Mouse (Mus musculus) cortical plate, adult 2 months (tissue): ENCODE measurements around the gene Hist1h2ac. TPM values are rescaled to one million over a fixed set of nuclear protein-coding genes. Genes with fewer than 3 reads are reported as not detected.
A peak's percentile ranks its signal among the peaks of the same experiment; 100 is the strongest.
"Not testable (repeated sequence)": the region's sequence is repeated elsewhere in the genome, so short reads cannot be mapped to it uniquely, and the experiment has no call there.

Experiments
- H3K27ac ChIP-seq: fragments of 200-500 bp; 2 replicates; pipeline ENCODE4 v1.5.1; 2012; ENCODE audit warnings: low read length, control low read depth, inconsistent platforms; ENCODE audit not compliant: insufficient read depth
- H3K4me1 ChIP-seq: fragments of 200-500 bp; 2 replicates; pipeline ENCODE4 v1.6.1; 2011; ENCODE audit warnings: low read length; ENCODE audit not compliant: control insufficient read depth, insufficient read depth
- H3K4me3 ChIP-seq: fragments of 200-500 bp; 2 replicates; pipeline ENCODE4 v1.5.1; 2011; ENCODE audit warnings: mild to moderate bottlenecking, low read length, control low read depth; ENCODE audit not compliant: insufficient read depth
- CTCF ChIP-seq: fragments of 200-500 bp; IDR thresholded peaks from 2 replicates; pipeline ENCODE4 v1.5.1; 2011; ENCODE audit warnings: mild to moderate bottlenecking, control low read depth, low read length; ENCODE audit not compliant: insufficient read depth; ENCODE audit errors: extremely low read depth
- POLR2A ChIP-seq: fragments of 200-500 bp; IDR thresholded peaks from 2 replicates; pipeline ENCODE4 v1.6.1; 2011; ENCODE audit warnings: mild to moderate bottlenecking, low read length, control low read depth; ENCODE audit not compliant: insufficient read depth; ENCODE audit errors: extremely low read depth
- polyA plus RNA-seq: library from polyadenylated mRNA; depleted of rRNA; stranded (reverse); fragments of >200 nt; gene quantifications from 2 replicates; pipeline ENCODE4 v1.2.3, GENCODE M21; 2012

Hist1h2ac gene
- polyA plus RNA-seq, 1 experiment = 1.5 TPM

GRCm38 (mm10) chr13:23688956-23689355 is 5.2 kb upstream of the Hist1h2ac start:
- Histone ChIP-seq H3K27ac (no peak overlapping the region), H3K4me1 (no peaks in the 10 kb centered on the region), H3K4me3 (no peak overlapping the region)
- no peak for TF ChIP-seq CTCF
- TF ChIP-seq POLR2A = no peak

GRCm38 (mm10) chr13:23687907-23688306 is 4.2 kb upstream of the Hist1h2ac start:
- Histone ChIP-seq H3K27ac (no peak overlapping the region), H3K4me1 (no peaks in the 10 kb centered on the region), H3K4me3 (no peak overlapping the region)
- TF ChIP-seq CTCF (no peak), POLR2A (no peak)

- Histone ChIP-seq H3K27ac (no peak overlapping the region), H3K4me3 (no peak overlapping the region), H3K4me1 (no peaks in the 10 kb centered on the region)
- no peak for TF ChIP-seq CTCF
- no peak for TF ChIP-seq POLR2A
Observed at GRCm38 (mm10) chr13:23687181-23687580, 3.4 kb upstream of the Hist1h2ac start.

GRCm38 (mm10) chr13:23685966-23686365 is 2.2 kb upstream of the Hist1h2ac start:
- TF ChIP-seq CTCF (no peak), POLR2A (no peak)
- peak overlapping the region; percentile 57; the same call in 1 of the 2 replicates for H3K4me3 ChIP-seq
- H3K27ac ChIP-seq = peak overlapping the region; percentile 19; the same call in 1 of the 2 replicates
- H3K4me1 ChIP-seq = no peaks in the 10 kb centered on the region

GRCm38 (mm10) chr13:23685121-23685861 is 1.5 kb upstream of the Hist1h2ac start:
- H3K4me1 ChIP-seq = no peaks in the 10 kb centered on the region
- H3K4me3 ChIP-seq = peak overlapping the region; percentile 57
- peak overlapping the region; percentile 38 for H3K27ac ChIP-seq
- TF ChIP-seq CTCF (no peak), POLR2A (no peak)

- not testable (repeated sequence) for H3K4me1 ChIP-seq
- Histone ChIP-seq H3K27ac (peak overlapping the region; percentile 82), H3K4me3 (peak overlapping the region; percentile 57)
Observed at GRCm38 (mm10) chr13:23684295-23684945, 672 bp upstream of the Hist1h2ac start.

GRCm38 (mm10) chr13:23682947-23683754 is 597 bp downstream of the Hist1h2ac start:
- H3K4me3 ChIP-seq = peak overlapping the region; percentile 57; the same call in 1 of the 2 replicates
- H3K4me1 ChIP-seq = not testable (repeated sequence)
- peak overlapping the region; percentile 95 for H3K27ac ChIP-seq

GRCm38 (mm10) chr13:23682623-23682946 is 1.2 kb downstream of the Hist1h2ac start:
- H3K4me3 ChIP-seq = no peak overlapping the region
- H3K27ac ChIP-seq = no peak overlapping the region
- TF ChIP-seq CTCF (no peak), POLR2A (no peak)
- no peaks in the 10 kb centered on the region for H3K4me1 ChIP-seq

- Histone ChIP-seq H3K27ac (no peak overlapping the region), H3K4me3 (no peak overlapping the region), H3K4me1 (no peaks in the 10 kb centered on the region)
- TF ChIP-seq CTCF = no peak
- TF ChIP-seq POLR2A = no peak
Observed at GRCm38 (mm10) chr13:23681990-23682582, 1.7 kb downstream of the Hist1h2ac start.

GRCm38 (mm10) chr13:23662536-23662935 is 21.2 kb downstream of the Hist1h2ac start:
- H3K4me3 ChIP-seq = no peak overlapping the region

More at GRCm38 (mm10) chr13:23662536-23662935, 21.2 kb downstream of the Hist1h2ac start:
- Histone ChIP-seq H3K27ac (no peak overlapping the region), H3K4me1 (no peaks in the 10 kb centered on the region)
- no peak for TF ChIP-seq CTCF
- TF ChIP-seq POLR2A = no peak
